Mouse (Mus musculus) cortical plate, adult 2 months (tissue): Measurements from ENCODE around the gene Elp6.

Source experiments
- CTCF ChIP-seq: fragments of 200-500 bp; IDR thresholded peaks from 2 replicates; pipeline ENCODE4 v1.5.1; 2011; ENCODE audit warnings: mild to moderate bottlenecking, control low read depth, low read length; ENCODE audit not compliant: insufficient read depth; ENCODE audit errors: extremely low read depth
- POLR2A ChIP-seq: fragments of 200-500 bp; IDR thresholded peaks from 2 replicates; pipeline ENCODE4 v1.6.1; 2011; ENCODE audit warnings: mild to moderate bottlenecking, low read length, control low read depth; ENCODE audit not compliant: insufficient read depth; ENCODE audit errors: extremely low read depth

DNA sequence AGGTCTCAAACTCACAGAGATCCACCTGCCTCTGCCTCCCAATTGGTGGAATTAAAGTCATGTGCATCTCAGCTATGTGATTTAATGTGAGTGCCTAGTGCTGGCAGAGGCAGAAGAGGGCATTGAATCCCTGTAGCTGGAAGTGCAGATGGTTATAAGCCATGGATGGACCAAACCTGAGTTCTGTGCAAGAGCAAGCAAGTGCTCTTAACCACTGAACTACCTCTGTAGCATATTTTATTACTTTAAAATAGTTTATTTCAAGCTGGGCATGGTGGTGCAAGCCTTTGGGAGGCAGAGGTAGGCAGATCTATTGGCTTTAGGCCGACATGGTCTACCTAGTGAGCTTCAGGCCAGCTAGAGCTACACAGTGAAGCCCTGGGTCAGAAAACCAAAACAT is 19.2 kb downstream of the Elp6 start:
- no peak for TF ChIP-seq POLR2A
- TF ChIP-seq CTCF, result no peak
